In genomic region chr11:115845819-115846218, GRCm38 (mm10) we compare ENCODE assay signal across 28 mouse cellular contexts. TPM values are rescaled to one million over a fixed set of nuclear protein-coding genes. Genes with fewer than 3 reads are reported as not detected.
DNase-seq lines count a peak whose midpoint lies in the region; ATAC-seq and TF ChIP-seq lines count a peak whose summit lies in the region.
"Had no signal": no experiment of that assay in that cellular context is flagged by ENCODE, and none has a peak within 500 bp of the region (broad histone marks: within the 10 kb centered on the region; RNA-seq: fewer than 3 reads in every experiment).

No protein-coding gene starts in this region.

- H3K9me3 ChIP-seq in lung, postnatal 0 days (ENCODE audit: low read length), result no peaks in the 10 kb centered on the region
- H3K9me3 ChIP-seq: forebrain, embryonic 13.5 days; hindbrain, embryonic 13.5 days; megakaryocyte, embryonic 14.5 days; midbrain, embryonic 12.5 days; neural tube, embryonic 12.5 days had no signal

- H3K4me3 ChIP-seq in layer of hippocampus, adult 2 months, result no peak overlapping the region
- no peak overlapping the region for H3K4me3 ChIP-seq in lung, postnatal 0 days (ENCODE audit: low read depth, low read length)
- H3K4me3 ChIP-seq: forebrain, embryonic 13.5 days; heart, embryonic 12.5 days; hindbrain, embryonic 13.5 days; kidney, embryonic 15.5 days; limb, embryonic 12.5 days; liver, embryonic 15.5 days; lung, embryonic 15.5 days; megakaryocyte, embryonic 14.5 days; midbrain, embryonic 12.5 days; myocyte; neural tube, embryonic 12.5 days had no signal

- no peak overlapping the region for H3K27ac ChIP-seq in layer of hippocampus, adult 2 months
- H3K27ac ChIP-seq in lung, postnatal 0 days (ENCODE audit: low read length), result no peak overlapping the region
- H3K27ac ChIP-seq: forebrain, embryonic 13.5 days; hindbrain, embryonic 13.5 days; limb, embryonic 12.5 days; liver, embryonic 15.5 days; lung, embryonic 15.5 days; midbrain, embryonic 12.5 days; neural tube, embryonic 12.5 days had no signal

- no peak for ATAC-seq in lung, postnatal 0 days
- ATAC-seq: activated CD4-positive, CD25-positive, alpha-beta regulatory T cell, adult 4 months; forebrain, embryonic 13.5 days had no signal

- peak; percentile 21 for TF ChIP-seq CTCF in layer of hippocampus, adult 2 months (conservative IDR thresholded peaks at IDR 0.05)
- 0 out of 2 replicates have a peak, but pooled peaks have one; percentile 25 for TF ChIP-seq CTCF in lung, postnatal 0 days (IDR thresholded peaks at IDR 0.05)

- no peak overlapping the region for H3K9ac ChIP-seq in lung, postnatal 0 days (replicated peaks; ENCODE audit: low read depth)
- H3K9ac ChIP-seq: forebrain, embryonic 13.5 days; heart, embryonic 12.5 days; hindbrain, embryonic 13.5 days; kidney, embryonic 15.5 days; limb, embryonic 12.5 days; liver, embryonic 15.5 days; lung, embryonic 15.5 days; midbrain, embryonic 12.5 days; neural tube, embryonic 12.5 days had no signal

- DNase-seq in layer of hippocampus, adult 2 months (ENCODE audit: low spot score in 2 of 2), result no peak
- no peak for DNase-seq in layer of hippocampus, postnatal 10 days (ENCODE audit: low spot score in 2 of 2)
- DNase-seq in lung, postnatal 0 days (ENCODE audit: low spot score), result no peak
- DNase-seq in lung, postnatal 10 days, result no peak
- DNase-seq in R1 (ENCODE audit: low read depth, low spot score), result peak; percentile 74
- DNase-seq in cerebellum, adult 9-11 months, result no peak
- DNase-seq: adrenal gland, adult 2 months; B cell, adult 2 months; gastrocnemius, postnatal 25 days; heart, adult 11 months; heart, postnatal 4 days; kidney, adult 11 months; kidney, postnatal 36 days; layer of hippocampus, postnatal 36 days; lung, postnatal 4 days had no signal

- H3K4me1 ChIP-seq in lung, postnatal 0 days (ENCODE audit: insufficient read depth, low read depth, low read length), result peaks cover 13% of the 10 kb centered on the region
- H3K4me1 ChIP-seq: forebrain, embryonic 13.5 days; hindbrain, embryonic 13.5 days had no signal

- no peaks in the 10 kb centered on the region for H3K27me3 ChIP-seq in lung, postnatal 0 days (replicated peaks; ENCODE audit: insufficient read depth, low read length)
- H3K27me3 ChIP-seq: forebrain, embryonic 13.5 days; heart, embryonic 12.5 days; hindbrain, embryonic 13.5 days; kidney, embryonic 15.5 days; limb, embryonic 12.5 days; liver, embryonic 15.5 days; lung, embryonic 15.5 days; midbrain, embryonic 12.5 days; neural tube, embryonic 12.5 days had no signal

- H3K4me2 ChIP-seq in lung, postnatal 0 days (replicated peaks; ENCODE audit: low read depth, low read length), result no peak overlapping the region
- H3K4me2 ChIP-seq: forebrain, embryonic 13.5 days; heart, embryonic 12.5 days; hindbrain, embryonic 13.5 days; kidney, embryonic 15.5 days; limb, embryonic 12.5 days; liver, embryonic 15.5 days; lung, embryonic 15.5 days; midbrain, embryonic 12.5 days; neural tube, embryonic 12.5 days had no signal

- WGBS in lung, postnatal 0 days, result 96% methylated on average over 2 of the region's 2 CpGs

- no peak for TF ChIP-seq EP300 in lung, postnatal 0 days (IDR thresholded peaks at IDR 0.05)

- H3K36me3 ChIP-seq in lung, postnatal 0 days (ENCODE audit: insufficient read depth, low read length), result peaks cover 12% of the 10 kb centered on the region
- H3K36me3 ChIP-seq: hindbrain, embryonic 13.5 days; midbrain, embryonic 12.5 days; neural tube, embryonic 12.5 days had no signal

RNA-seq across cellular contexts. Expression of gene Myo15b, which starts 12.4 kb away (rescaled TPM):
- under 1 TPM; 0.22 to 0.41 TPM for total RNA-seq in layer of hippocampus, adult 2 months (2021)
- under 1 TPM; 0.04 to 0.21 TPM for total RNA-seq in layer of hippocampus, postnatal 10 days (2021)
- 0.57 and 0.68 TPM in 2 replicates for polyA plus RNA-seq in lung, postnatal 0 days (2015; fragmentation: Nextera tagmentation; extraction: Ambion mirVana)
- total RNA-seq: gastrocnemius, postnatal 25 days; midbrain, postnatal 0 days had no signal
- polyA plus RNA-seq: activated CD4-positive, CD25-positive, alpha-beta regulatory T cell, adult 4 months; hindbrain, embryonic 13.5 days; limb, embryonic 12.5 days had no signal

RNA-seq across cellular contexts. Expression of gene Llgl2, which starts 22.0 kb away (rescaled TPM):
- total RNA-seq in layer of hippocampus, adult 2 months (2021), result 1 to 10 TPM; 1.6 to 2.3 TPM
- total RNA-seq in layer of hippocampus, postnatal 10 days (2021), result 1 to 10 TPM in 1 of 2 experiments, under 1 TPM in 1; 0.73 to 1.0 TPM
- polyA plus RNA-seq in lung, postnatal 0 days (2015; fragmentation: Nextera tagmentation; extraction: Ambion mirVana), result 66.0 and 70.1 TPM in 2 replicates

RNA-seq across cellular contexts. Expression of gene Tsen54, which starts 31.3 kb away (rescaled TPM):
- 10 to 100 TPM; 11.8 to 13.0 TPM for total RNA-seq in layer of hippocampus, adult 2 months (2021)
- 10 to 100 TPM; 16.1 to 22.3 TPM for total RNA-seq in layer of hippocampus, postnatal 10 days (2021)
- 18.2 and 19.9 TPM in 2 replicates for polyA plus RNA-seq in lung, postnatal 0 days (2015; fragmentation: Nextera tagmentation; extraction: Ambion mirVana)

RNA-seq across cellular contexts. Expression of gene Caskin2, which starts 32.4 kb away (rescaled TPM):
- total RNA-seq in layer of hippocampus, adult 2 months (2021), result 10 to 100 TPM; 17.7 to 19.7 TPM
- total RNA-seq in layer of hippocampus, postnatal 10 days (2021), result 10 to 100 TPM; 20.5 to 21.6 TPM
- polyA plus RNA-seq in lung, postnatal 0 days (2015; fragmentation: Nextera tagmentation; extraction: Ambion mirVana), result 17.5 and 17.9 TPM in 2 replicates

RNA-seq across cellular contexts. Expression of gene Smim5, which starts 53.9 kb away (rescaled TPM):
- total RNA-seq in layer of hippocampus, adult 2 months (2021), result 1 to 10 TPM in 1 of 2 experiments, under 1 TPM in 1; 0.54 to 1.3 TPM
- under 1 TPM; 0.85 to 0.98 TPM for total RNA-seq in layer of hippocampus, postnatal 10 days (2021)
- 25.8 and 27.6 TPM in 2 replicates for polyA plus RNA-seq in lung, postnatal 0 days (2015; fragmentation: Nextera tagmentation; extraction: Ambion mirVana)
- total RNA-seq: midbrain, postnatal 0 days had no signal
